Mouse (Mus musculus) heart, adult 2 months (tissue): ENCODE measurements at regions not wholly inside any gene's neighbourhood (a gene's known extent, or its start where the extent isn't known, plus 50 kb on each side); places are given as distances from the start of the nearest gene placed in this dataset.
"Not testable (repeated sequence)": the region's sequence is repeated elsewhere in the genome, so short reads cannot be mapped to it uniquely, and the experiment has no call there.

Experiments
- DNase-seq, 2 experiments: peaks; one replicate each; pipeline ENCODE4 v3.0.0; 2021
- H3K27ac ChIP-seq: fragments of 200-600 bp; 2 replicates; pipeline ENCODE4 v1.8.1; 2022
- H3K27me3 ChIP-seq: fragments of 200-500 bp; 2 replicates; pipeline ENCODE4 v1.6.1; 2012; ENCODE audit warnings: mild to moderate bottlenecking, low read length, inconsistent platforms, mixed read lengths; ENCODE audit not compliant: control insufficient read depth, insufficient read depth
- H3K36me3 ChIP-seq: fragments of 200-500 bp; 2 replicates; pipeline ENCODE4 v1.6.1; 2012; ENCODE audit warnings: low read length, inconsistent platforms; ENCODE audit not compliant: control insufficient read depth, insufficient read depth
- H3K4me1 ChIP-seq: fragments of 200-500 bp; 2 replicates; pipeline ENCODE4 v1.6.1; 2011; ENCODE audit warnings: low read length; ENCODE audit not compliant: control insufficient read depth, insufficient read depth
- H3K4me3 ChIP-seq: fragments of 200-600 bp; 2 replicates; pipeline ENCODE4 v1.8.1; 2022
- H3K79me2 ChIP-seq: fragments of 200-500 bp; replicated peaks from 2 replicates; pipeline ENCODE4 v1.6.1; 2012; ENCODE audit warnings: mild to moderate bottlenecking, inconsistent platforms, low read length, moderate library complexity, mixed read lengths; ENCODE audit not compliant: control insufficient read depth, insufficient read depth
- H3K9ac ChIP-seq: fragments of 200-500 bp; 2 replicates; pipeline ENCODE4 v1.6.1; 2012; ENCODE audit warnings: low read depth, mild to moderate bottlenecking, control low read depth, inconsistent platforms, low read length, mixed read lengths
- CTCF ChIP-seq: fragments of 200-600 bp; IDR thresholded peaks from 2 replicates; pipeline ENCODE4 v1.8.1; 2022; ENCODE audit warnings: antibody characterized with exemption, mild to moderate bottlenecking, moderate library complexity
- EP300 ChIP-seq: fragments of 200-500 bp; IDR thresholded peaks from 2 replicates; pipeline ENCODE4 v1.6.1; 2011; ENCODE audit warnings: low read depth, low read length, control low read depth; ENCODE audit not compliant: insufficient read depth
- POLR2A ChIP-seq: fragments of 200-500 bp; IDR thresholded peaks from 2 replicates; pipeline ENCODE4 v1.6.1; 2011; ENCODE audit warnings: mild to moderate bottlenecking, low read depth, low read length, control low read depth; ENCODE audit not compliant: insufficient read depth
- WGBS: fragments of 180-500 bp; shearing (Covaris S2); methylation state at CpG from one replicate; pipeline ENCODE4 v1.1.7; 2018; 5-methylcytosine and 5-hydroxymethylcytosine counted together
- intact Hi-C: fragments of 180-260 bp; cut with DNase I; formaldehyde crosslinking; loops from one replicate; pipeline ENCODE4 v1.15.1; 2025

DNA sequence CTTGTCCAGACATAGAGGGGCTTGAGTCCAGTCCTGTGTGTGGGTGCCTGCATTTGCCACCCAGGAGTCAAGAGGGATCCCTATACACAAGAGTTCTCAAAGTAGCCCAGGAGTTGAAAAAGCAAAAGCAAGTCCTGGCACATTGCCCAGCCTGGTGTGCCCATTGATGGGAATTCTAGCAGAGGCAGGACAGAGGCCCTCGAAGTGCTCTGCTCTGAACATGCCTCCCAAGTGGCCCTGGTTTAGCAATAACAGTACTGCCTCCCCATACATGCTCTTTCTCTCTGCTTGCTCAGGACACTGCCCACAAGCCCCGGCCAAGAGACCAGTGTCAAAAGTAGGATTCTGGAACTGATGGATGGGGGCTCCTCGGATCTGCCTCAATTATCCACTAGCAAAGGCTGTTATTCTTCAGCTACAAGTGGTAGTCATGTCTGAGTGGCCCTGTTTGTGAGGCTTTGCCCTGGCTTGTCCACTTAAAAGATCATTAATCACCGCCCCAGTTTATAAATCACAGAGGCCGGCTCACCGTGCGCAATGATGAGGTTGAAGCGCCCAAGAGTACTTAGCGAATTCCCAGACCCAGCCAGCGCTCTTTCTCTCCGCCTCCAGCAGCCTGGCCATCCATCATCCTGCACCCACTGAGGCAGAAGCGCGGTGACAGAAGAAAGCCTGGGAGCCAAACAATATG lies 190.3 kb upstream of the Irx4 start:
- no peak for DNase-seq
- intact Hi-C loops: no loop called here
- 77% methylated on average over 13 of the region's 13 CpGs for WGBS

GRCm38 (mm10) chr13:73070531-73070908 lies 189.8 kb upstream of the Irx4 start:
- H3K36me3 ChIP-seq: no peaks in the 10 kb centered on the region
- no peak overlapping the region for H3K9ac ChIP-seq
- 71% methylated on average over 7 of the region's 7 CpGs for WGBS

More for the DNA sequence above, 190.3 kb upstream of the Irx4 start:
- Histone ChIP-seq H3K9ac (no peak overlapping the region), H3K79me2 (no peaks in the 10 kb centered on the region), H3K36me3 (no peaks in the 10 kb centered on the region), H3K27ac (no peak overlapping the region), H3K4me3 (no peak overlapping the region), H3K4me1 (no peaks in the 10 kb centered on the region), H3K27me3 (no peaks in the 10 kb centered on the region)
- no peak for TF ChIP-seq CTCF

GRCm38 (mm10) chr13:73071032-73071431 lies 189.2 kb upstream of the Irx4 start:
- Histone ChIP-seq H3K79me2 (no peaks in the 10 kb centered on the region), H3K4me3 (no peak overlapping the region), H3K36me3 (no peaks in the 10 kb centered on the region), H3K27ac (no peak overlapping the region), H3K27me3 (no peaks in the 10 kb centered on the region), H3K4me1 (no peaks in the 10 kb centered on the region), H3K9ac (no peak overlapping the region)
- DNase-seq: no peak
- TF ChIP-seq CTCF: no peak
- TF ChIP-seq EP300: no peak
- TF ChIP-seq POLR2A: no peak
- intact Hi-C loops: no loop called here
- WGBS: 62% methylated on average over 8 of the region's 8 CpGs

More at GRCm38 (mm10) chr13:73070531-73070908, 189.8 kb upstream of the Irx4 start:
- H3K4me1 ChIP-seq: no peaks in the 10 kb centered on the region
- DNase-seq: no peak
- H3K4me3 ChIP-seq: no peak overlapping the region
- H3K27ac ChIP-seq: no peak overlapping the region
- no peaks in the 10 kb centered on the region for H3K27me3 ChIP-seq
- no peaks in the 10 kb centered on the region for H3K79me2 ChIP-seq
- intact Hi-C loops: no loop called here
- TF ChIP-seq EP300: no peak
- TF ChIP-seq CTCF: no peak
- no peak for TF ChIP-seq POLR2A

DNA sequence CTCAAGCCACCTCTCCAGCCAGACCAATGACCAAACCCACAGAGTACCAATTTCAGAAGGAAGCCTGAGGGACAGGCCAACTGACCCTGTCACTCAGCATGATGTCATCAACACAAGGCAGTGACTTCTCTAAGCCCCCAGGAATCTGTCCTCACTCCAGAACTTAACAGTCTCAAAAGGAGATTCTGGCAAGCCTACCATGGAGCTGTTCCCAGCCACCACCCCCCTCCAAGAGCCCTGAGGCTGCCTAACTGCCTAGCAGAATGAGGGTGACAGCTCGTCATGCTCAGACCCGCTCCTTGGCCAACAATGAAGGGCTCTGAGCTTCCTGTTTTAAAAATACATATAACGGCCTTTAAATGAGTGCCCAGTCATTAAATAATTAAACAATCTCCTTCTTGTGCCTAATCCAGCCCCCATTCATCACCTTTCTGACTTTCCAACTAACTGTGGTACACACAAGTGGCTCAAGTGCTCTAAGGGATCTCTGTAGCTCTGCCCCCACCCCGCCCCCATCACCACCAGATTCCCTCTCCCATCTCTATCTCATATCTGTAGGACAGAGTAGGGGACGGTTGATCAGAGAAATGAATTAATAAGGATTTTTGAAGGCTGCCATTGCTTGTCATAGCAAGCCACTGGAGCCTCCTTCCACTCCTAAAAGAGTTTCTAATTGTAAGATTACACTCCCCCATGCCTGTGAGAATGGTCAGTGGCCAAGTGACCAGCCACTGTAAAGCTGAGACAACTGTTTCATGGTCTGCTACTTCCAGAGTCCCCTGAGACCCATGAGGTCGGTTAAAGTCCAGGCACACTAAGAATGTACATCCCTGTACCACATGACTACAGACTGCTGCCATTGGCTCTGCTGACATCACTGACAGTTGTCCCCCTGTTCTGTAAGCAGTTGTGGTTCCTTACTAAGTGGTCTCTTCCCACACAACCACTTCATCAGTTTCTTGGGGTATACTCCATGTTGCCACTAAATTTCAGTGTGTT lies 188.1 kb upstream of the Irx4 start:
- no peak overlapping the region for H3K27ac ChIP-seq
- H3K36me3 ChIP-seq: no peaks in the 10 kb centered on the region
- H3K79me2 ChIP-seq: no peaks in the 10 kb centered on the region
- no peaks in the 10 kb centered on the region for H3K4me1 ChIP-seq
- DNase-seq: no peak
- H3K4me3 ChIP-seq: no peak overlapping the region
- WGBS: 32% methylated on average over 6 of the region's 6 CpGs
- TF ChIP-seq EP300: no peak
- no peak for TF ChIP-seq POLR2A
- no peak for TF ChIP-seq CTCF
- H3K9ac ChIP-seq: no peak overlapping the region
- no peaks in the 10 kb centered on the region for H3K27me3 ChIP-seq
- intact Hi-C loops: no loop called here

- DNase-seq: no peak
- Histone ChIP-seq H3K4me3 (no peak overlapping the region), H3K36me3 (no peaks in the 10 kb centered on the region), H3K27me3 (no peaks in the 10 kb centered on the region), H3K4me1 (no peaks in the 10 kb centered on the region), H3K27ac (no peak overlapping the region), H3K9ac (no peak overlapping the region), H3K79me2 (no peaks in the 10 kb centered on the region)
- intact Hi-C loops: no loop called here
- 42% methylated on average over 2 of the region's 2 CpGs for whole genome bisulfite sequencing
- TF ChIP-seq CTCF (no peak), POLR2A (no peak), EP300 (no peak)
Measured at GRCm38 (mm10) chr13:73077866-73078430, 182.3 kb upstream of the Irx4 start.

DNA sequence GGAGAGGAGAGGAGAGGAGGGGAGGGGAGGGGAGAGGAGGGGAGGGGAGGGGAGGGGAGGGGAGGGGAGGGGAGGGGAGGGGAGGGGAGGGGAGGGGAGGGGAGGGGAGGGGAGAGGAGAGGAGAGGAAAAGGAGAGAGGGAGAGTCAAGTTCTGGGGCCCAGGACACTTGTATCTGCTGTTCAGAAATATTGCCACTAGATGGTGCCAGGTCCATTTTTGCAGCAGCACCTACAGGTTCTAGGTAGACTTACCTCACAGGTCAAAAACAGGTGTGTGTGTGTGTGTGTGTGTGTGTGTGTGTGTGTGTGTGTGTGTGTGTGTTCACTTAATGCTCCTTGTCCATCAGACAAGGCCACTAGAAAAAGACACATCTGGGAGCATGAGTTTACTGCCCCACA lies 172.5 kb upstream of the Irx4 start:
- H3K27me3 ChIP-seq, H3K9ac ChIP-seq, H3K79me2 ChIP-seq, DNase-seq, H3K4me1 ChIP-seq, H3K4me3 ChIP-seq, H3K36me3 ChIP-seq, H3K27ac ChIP-seq: not testable (repeated sequence)
- intact Hi-C loops: loop anchor here (2.0 kb wide), 1 partner anchor 265 kb away; no protein-coding TSS in a partner anchor
- TF ChIP-seq CTCF: peak; percentile 25
